Mouse (Mus musculus): ENCODE results near the gene Pde6g. TPM values are rescaled to one million over a fixed set of nuclear protein-coding genes. Genes with fewer than 3 reads are reported as not detected.

The Pde6g gene
- polyA plus RNA-seq, 1 experiment: 0.18 TPM

- TF ChIP-seq USF1 (IDR thresholded peaks at IDR 0.05; ENCODE audit: low read depth): no peak
- no peak for TF ChIP-seq POLR2A (IDR thresholded peaks at IDR 0.05; ENCODE audit: insufficient read length, low read depth)
- no peak for TF ChIP-seq MYOD1 (IDR thresholded peaks at IDR 0.05; ENCODE audit: control insufficient read depth in 1 of 3, insufficient read length in 2 of 3, low read depth in 2 of 3)
- no peak for TF ChIP-seq POLR2AphosphoS2 (IDR thresholded peaks at IDR 0.05; ENCODE audit: insufficient read length, low read depth)
- TF ChIP-seq MYOG (IDR thresholded peaks at IDR 0.05; ENCODE audit: control insufficient read depth in 1 of 3, insufficient read depth in 1 of 3, insufficient read length in 2 of 3, low read depth in 2 of 3): no peak
- no peak for TF ChIP-seq TCF12 (IDR thresholded peaks at IDR 0.05; ENCODE audit: insufficient read depth, poor library complexity, severe bottlenecking)
- no peak for TF ChIP-seq SRF (IDR thresholded peaks at IDR 0.05; ENCODE audit: control insufficient read depth, insufficient read length, low read depth)
- no peak for TF ChIP-seq TCF3 (IDR thresholded peaks at IDR 0.05; ENCODE audit: insufficient read length, low read depth)
- TF ChIP-seq REST (IDR thresholded peaks at IDR 0.05; ENCODE audit: insufficient read depth, insufficient read length): no peak
- TF ChIP-seq MAX (IDR thresholded peaks at IDR 0.05; ENCODE audit: low read depth): no peak
- no peak for TF ChIP-seq E2F4 (IDR thresholded peaks at IDR 0.05; ENCODE audit: insufficient read depth)
- TF ChIP-seq CEBPB (IDR thresholded peaks at IDR 0.05; ENCODE audit: insufficient read depth, poor library complexity, severe bottlenecking): no peak
Measured at GRCm38 (mm10) chr11:120406445-120406844, 46.9 kb downstream of the Pde6g start.

GRCm38 (mm10) chr11:120405867-120406266 is 47.4 kb downstream of the Pde6g start:
- Histone ChIP-seq H3K4me2 (ENCODE audit: low read depth) (no peak overlapping the region), H3K27me3 (ENCODE audit: control insufficient read depth, insufficient read depth, insufficient read length) (no peaks in the 10 kb centered on the region), H3K79me2 (ENCODE audit: control insufficient read depth, insufficient read depth) (no peaks in the 10 kb centered on the region), H3K4me3 (no peak overlapping the region), H3ac (ENCODE audit: control insufficient read depth, insufficient read length) (no peak overlapping the region), H3K36me3 (ENCODE audit: control insufficient read depth, insufficient read depth) (peaks cover 77% of the 10 kb centered on the region)
- TF ChIP-seq MYOD1 (IDR thresholded peaks at IDR 0.05; ENCODE audit: control insufficient read depth in 1 of 3, insufficient read length in 2 of 3, low read depth in 2 of 3) (no peak), MYOG (IDR thresholded peaks at IDR 0.05; ENCODE audit: control insufficient read depth in 1 of 3, insufficient read depth in 1 of 3, insufficient read length in 2 of 3, low read depth in 2 of 3) (no peak), POLR2A (IDR thresholded peaks at IDR 0.05; ENCODE audit: insufficient read length, low read depth) (no peak), POLR2AphosphoS2 (IDR thresholded peaks at IDR 0.05; ENCODE audit: insufficient read length, low read depth) (no peak), USF1 (IDR thresholded peaks at IDR 0.05; ENCODE audit: low read depth) (no peak), MAX (IDR thresholded peaks at IDR 0.05; ENCODE audit: low read depth) (no peak), TCF3 (IDR thresholded peaks at IDR 0.05; ENCODE audit: insufficient read length, low read depth) (no peak), E2F4 (IDR thresholded peaks at IDR 0.05; ENCODE audit: insufficient read depth) (no peak), SRF (IDR thresholded peaks at IDR 0.05; ENCODE audit: control insufficient read depth, insufficient read length, low read depth) (no peak), CEBPB (IDR thresholded peaks at IDR 0.05; ENCODE audit: insufficient read depth, poor library complexity, severe bottlenecking) (no peak), REST (IDR thresholded peaks at IDR 0.05; ENCODE audit: insufficient read depth, insufficient read length) (no peak)

More at GRCm38 (mm10) chr11:120406445-120406844, 46.9 kb downstream of the Pde6g start:
- H3K4me2 ChIP-seq (ENCODE audit: low read depth): no peak overlapping the region
- H3K27me3 ChIP-seq (ENCODE audit: control insufficient read depth, insufficient read depth, insufficient read length): no peaks in the 10 kb centered on the region
- H3K36me3 ChIP-seq (ENCODE audit: control insufficient read depth, insufficient read depth): peaks cover 76% of the 10 kb centered on the region
- no peak overlapping the region for H3K4me3 ChIP-seq
- H3K79me2 ChIP-seq (ENCODE audit: control insufficient read depth, insufficient read depth): no peaks in the 10 kb centered on the region
- H3ac ChIP-seq (ENCODE audit: control insufficient read depth, insufficient read length): no peak overlapping the region

GRCm38 (mm10) chr11:120404814-120405213 is 48.5 kb downstream of the Pde6g start:
- no peaks in the 10 kb centered on the region for H3K79me2 ChIP-seq (ENCODE audit: control insufficient read depth, insufficient read depth)
- no peak for TF ChIP-seq MYOD1 (IDR thresholded peaks at IDR 0.05; ENCODE audit: control insufficient read depth in 1 of 3, insufficient read length in 2 of 3, low read depth in 2 of 3)
- no peak for TF ChIP-seq POLR2AphosphoS2 (IDR thresholded peaks at IDR 0.05; ENCODE audit: insufficient read length, low read depth)
- no peak for TF ChIP-seq SRF (IDR thresholded peaks at IDR 0.05; ENCODE audit: control insufficient read depth, insufficient read length, low read depth)
- no peak for TF ChIP-seq REST (IDR thresholded peaks at IDR 0.05; ENCODE audit: insufficient read depth, insufficient read length)
- no peak for TF ChIP-seq TCF12 (IDR thresholded peaks at IDR 0.05; ENCODE audit: insufficient read depth, poor library complexity, severe bottlenecking)
- TF ChIP-seq E2F4 (IDR thresholded peaks at IDR 0.05; ENCODE audit: insufficient read depth): no peak

GRCm38 (mm10) chr11:120399319-120399718 is 54.0 kb downstream of the Pde6g start:
- H3K4me3 ChIP-seq: no peak overlapping the region
- H3K79me2 ChIP-seq (ENCODE audit: control insufficient read depth, insufficient read depth): peaks cover 9% of the 10 kb centered on the region
- no peak overlapping the region for H3K4me2 ChIP-seq (ENCODE audit: low read depth)
- H3K27me3 ChIP-seq (ENCODE audit: control insufficient read depth, insufficient read depth, insufficient read length): no peaks in the 10 kb centered on the region
- H3ac ChIP-seq (ENCODE audit: control insufficient read depth, insufficient read length): no peak overlapping the region
- TF ChIP-seq MYOG (IDR thresholded peaks at IDR 0.05; ENCODE audit: control insufficient read depth in 1 of 3, insufficient read depth in 1 of 3, insufficient read length in 2 of 3, low read depth in 2 of 3) (no peak), CEBPB (IDR thresholded peaks at IDR 0.05; ENCODE audit: insufficient read depth, poor library complexity, severe bottlenecking) (no peak), POLR2AphosphoS2 (IDR thresholded peaks at IDR 0.05; ENCODE audit: insufficient read length, low read depth) (no peak), POLR2A (IDR thresholded peaks at IDR 0.05; ENCODE audit: insufficient read length, low read depth) (no peak), USF1 (IDR thresholded peaks at IDR 0.05; ENCODE audit: low read depth) (no peak), TCF12 (IDR thresholded peaks at IDR 0.05; ENCODE audit: insufficient read depth, poor library complexity, severe bottlenecking) (no peak), E2F4 (IDR thresholded peaks at IDR 0.05; ENCODE audit: insufficient read depth) (no peak), SRF (IDR thresholded peaks at IDR 0.05; ENCODE audit: control insufficient read depth, insufficient read length, low read depth) (no peak), MAX (IDR thresholded peaks at IDR 0.05; ENCODE audit: low read depth) (no peak), TCF3 (IDR thresholded peaks at IDR 0.05; ENCODE audit: insufficient read length, low read depth) (no peak), MYOD1 (IDR thresholded peaks at IDR 0.05; ENCODE audit: control insufficient read depth in 1 of 3, insufficient read length in 2 of 3, low read depth in 2 of 3) (no peak), REST (IDR thresholded peaks at IDR 0.05; ENCODE audit: insufficient read depth, insufficient read length) (no peak)
- peaks cover 73% of the 10 kb centered on the region for H3K36me3 ChIP-seq (ENCODE audit: control insufficient read depth, insufficient read depth)

More at GRCm38 (mm10) chr11:120404814-120405213, 48.5 kb downstream of the Pde6g start:
- Histone ChIP-seq H3K27me3 (ENCODE audit: control insufficient read depth, insufficient read depth, insufficient read length) (no peaks in the 10 kb centered on the region), H3ac (ENCODE audit: control insufficient read depth, insufficient read length) (no peak overlapping the region), H3K4me2 (ENCODE audit: low read depth) (no peak overlapping the region), H3K36me3 (ENCODE audit: control insufficient read depth, insufficient read depth) (peaks cover 78% of the 10 kb centered on the region), H3K4me3 (no peak overlapping the region)

Other genes with a start within 250 kb of the Pde6g start
- gene Bahcc1, start 220.6 kb downstream of the Pde6g start, polyA plus RNA-seq (2012; fragmentation: generic; extraction: Trizol): 6.3 TPM
- 2,358 TPM for gene Actg1, start 105.0 kb downstream of the Pde6g start, polyA plus RNA-seq (2012; fragmentation: generic; extraction: Trizol)
- gene Fscn2, start 92.0 kb downstream of the Pde6g start, polyA plus RNA-seq (2012; fragmentation: generic; extraction: Trizol): 1.1 TPM
- gene Faap100, start 74.7 kb downstream of the Pde6g start, polyA plus RNA-seq (2012; fragmentation: generic; extraction: Trizol): 12.3 TPM
- 61.8 TPM for gene Nploc4, start 15.8 kb downstream of the Pde6g start, polyA plus RNA-seq (2012; fragmentation: generic; extraction: Trizol)
- gene Tspan10, start 10.9 kb downstream of the Pde6g start, polyA plus RNA-seq (2012; fragmentation: generic; extraction: Trizol): not detected
- 17.4 TPM for gene Oxld1, start 4.6 kb upstream of the Pde6g start, polyA plus RNA-seq (2012; fragmentation: generic; extraction: Trizol)
- gene Ccdc137, start 4.6 kb upstream of the Pde6g start, polyA plus RNA-seq (2012; fragmentation: generic; extraction: Trizol): 11.4 TPM
- 15.6 TPM for gene Arl16, start 14.1 kb upstream of the Pde6g start, polyA plus RNA-seq (2012; fragmentation: generic; extraction: Trizol)
- gene Mrpl12, start 31.1 kb upstream of the Pde6g start, polyA plus RNA-seq (2012; fragmentation: generic; extraction: Trizol): 218 TPM
- gene Slc25a10, start 38.3 kb upstream of the Pde6g start, polyA plus RNA-seq (2012; fragmentation: generic; extraction: Trizol): 43.8 TPM
- gene Gcgr, start 77.2 kb upstream of the Pde6g start, polyA plus RNA-seq (2012; fragmentation: generic; extraction: Trizol): 0.05 TPM
- gene Mcrip1, start 96.2 kb upstream of the Pde6g start, polyA plus RNA-seq (2012; fragmentation: generic; extraction: Trizol): 237 TPM
- 1.0 TPM for gene Ppp1r27, start 97.6 kb upstream of the Pde6g start, polyA plus RNA-seq (2012; fragmentation: generic; extraction: Trizol)
- 444 TPM for gene P4hb, start 119.8 kb upstream of the Pde6g start, polyA plus RNA-seq (2012; fragmentation: generic; extraction: Trizol)
- 837 TPM for gene Arhgdia, start 128.1 kb upstream of the Pde6g start, polyA plus RNA-seq (2012; fragmentation: generic; extraction: Trizol)
- 113 TPM for gene Alyref, start 144.9 kb upstream of the Pde6g start, polyA plus RNA-seq (2012; fragmentation: generic; extraction: Trizol)
- 184 TPM for gene Anapc11, start 144.9 kb upstream of the Pde6g start, polyA plus RNA-seq (2012; fragmentation: generic; extraction: Trizol)
- 0.32 TPM for gene Npb, start 155.0 kb upstream of the Pde6g start, polyA plus RNA-seq (2012; fragmentation: generic; extraction: Trizol)
- gene Pcyt2, start 164.4 kb upstream of the Pde6g start, polyA plus RNA-seq (2012; fragmentation: generic; extraction: Trizol): 117 TPM
- gene Sirt7, start 171.7 kb upstream of the Pde6g start, polyA plus RNA-seq (2012; fragmentation: generic; extraction: Trizol): 29.9 TPM
- 43.1 TPM for gene Mafg, start 180.1 kb upstream of the Pde6g start, polyA plus RNA-seq (2012; fragmentation: generic; extraction: Trizol)
- 56.9 TPM for gene Pycr1, start 190.3 kb upstream of the Pde6g start, polyA plus RNA-seq (2012; fragmentation: generic; extraction: Trizol)
- 4.6 TPM for gene Myadml2, start 194.7 kb upstream of the Pde6g start, polyA plus RNA-seq (2012; fragmentation: generic; extraction: Trizol)
- 0.19 TPM for gene Notum, start 207.7 kb upstream of the Pde6g start, polyA plus RNA-seq (2012; fragmentation: generic; extraction: Trizol)
- gene Aspscr1, start 219.5 kb upstream of the Pde6g start, polyA plus RNA-seq (2012; fragmentation: generic; extraction: Trizol): 65.9 TPM

Measured in myocyte (in vitro differentiated cells).